Mouse (Mus musculus) MEL-GATA-1-ER (cell line): ENCODE measurements around the gene Ddit4l.
"Not testable (repeated sequence)": the region's sequence is repeated elsewhere in the genome, so short reads cannot be mapped to it uniquely, and the experiment has no call there.

ENCODE experiments used
- DNase-seq: peaks from one replicate; pipeline ENCODE4 v3.0.0-alpha.2; 2012; ENCODE audit warnings: low read depth; ENCODE audit errors: extremely low read depth

Gene Ddit4l

GRCm38 (mm10) chr3:137644947-137645346 is 23.5 kb downstream of the Ddit4l start:
- no peak for DNase-seq

- DNase-seq = no peak
These were observed 26.2 kb downstream of the Ddit4l start for GRCm38 (mm10) chr3:137647427-137648100.

GRCm38 (mm10) chr3:137649112-137649511 is 27.7 kb downstream of the Ddit4l start:
- no peak for DNase-seq

- no peak for DNase-seq
These were observed 31.4 kb downstream of the Ddit4l start for GRCm38 (mm10) chr3:137652853-137653252.

DNA sequence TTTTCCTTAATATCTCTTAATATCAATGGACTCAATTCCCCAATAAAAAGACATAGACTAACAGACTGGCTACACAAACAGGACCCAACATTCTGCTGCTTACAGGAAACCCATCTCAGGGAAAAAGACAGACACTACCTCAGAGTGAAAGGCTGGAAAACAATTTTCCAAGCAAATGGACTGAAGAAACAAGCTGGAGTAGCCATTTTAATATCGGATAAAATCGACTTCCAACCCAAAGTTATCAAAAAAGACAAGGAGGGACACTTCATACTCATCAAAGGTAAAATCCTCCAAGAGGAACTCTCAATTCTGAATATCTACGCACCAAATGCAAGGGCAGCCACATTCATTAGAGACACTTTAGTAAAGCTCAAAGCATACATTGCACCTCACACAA is 49.8 kb downstream of the Ddit4l start, which contains the start of gene Gm21962:
Gm21962 (plus strand) TSS at position 301 of the 400 bp plus-strand sequence.
- not testable (repeated sequence) for DNase-seq
